ENCODE assay signal across 1 mouse cellular context in genomic region chr10:78184531-78185380, GRCm38 (mm10).
TF ChIP-seq lines count a peak whose summit lies in the region.

Gene Pwp2, minus strand, starts transcription at chr10:78185149.

TF ChIP-seq in CH12.LX, 34 proteins besides CTCF, POLR2A, EP300 and RAD21 (continued from another document):
- TF ChIP-seq SMC3 (IDR thresholded peaks at IDR 0.05; ENCODE audit: low read depth, low read length) (no peak), MXI1 (IDR thresholded peaks at IDR 0.05; ENCODE audit: low read depth, low read length) (peak; percentile 100), PAX5 (IDR thresholded peaks at IDR 0.05; ENCODE audit: low read length) (no peak), HCFC1 (IDR thresholded peaks at IDR 0.05; ENCODE audit: low read depth, low read length) (peak; percentile 87), MEF2A (IDR thresholded peaks at IDR 0.05; ENCODE audit: borderline replicate concordance, low read depth, low read length) (peak; percentile 66; the same call in 1 of the 2 replicates), GABPA (IDR thresholded peaks at IDR 0.05; ENCODE audit: insufficient replicate concordance, low read depth, low read length) (no peak; the same call in 1 of the 2 replicates), CHD2 (IDR thresholded peaks at IDR 0.05; ENCODE audit: low read length) (peak; percentile 58; the same call in 1 of the 2 replicates), POLR2AphosphoS2 (IDR thresholded peaks at IDR 0.05; ENCODE audit: low read depth, low read length) (peak; percentile 89), ZMIZ1 (IDR thresholded peaks at IDR 0.05; ENCODE audit: low read depth, low read length) (no peak; the same call in 1 of the 2 replicates), ZC3H11A (IDR thresholded peaks at IDR 0.05; ENCODE audit: low read depth, low read length) (no peak), UBTF (IDR thresholded peaks at IDR 0.05; ENCODE audit: low read depth, low read length) (no peak), CHD1 (IDR thresholded peaks at IDR 0.05; ENCODE audit: low read depth, low read length) (no peak), MAZ (IDR thresholded peaks at IDR 0.05; ENCODE audit: low read depth, low read length) (peak; percentile 89), IRF4 (IDR thresholded peaks at IDR 0.05; ENCODE audit: low read depth, low read length) (no peak), NRF1 (IDR thresholded peaks at IDR 0.05; ENCODE audit: low read depth, low read length) (peak; percentile 83), MAX (IDR thresholded peaks at IDR 0.05; ENCODE audit: low read length) (peak; percentile 93), TCF12 (IDR thresholded peaks at IDR 0.05; ENCODE audit: low read depth, low read length) (peak; percentile 63), SIN3A (IDR thresholded peaks at IDR 0.05; ENCODE audit: low read length) (peak; percentile 99), RCOR1 (conservative IDR thresholded peaks at IDR 0.05; ENCODE audit: low read depth, low read length) (no peak), TBP (conservative IDR thresholded peaks at IDR 0.05; ENCODE audit: low read depth, low read length) (0 out of 2 replicates have a peak, but pooled peaks have one; percentile 62), MAFK (IDR thresholded peaks at IDR 0.05; ENCODE audit: insufficient replicate concordance, low read length) (no peak), NELFE (IDR thresholded peaks at IDR 0.05; ENCODE audit: low read depth, low read length) (peak; percentile 82), BHLHE40 (IDR thresholded peaks at IDR 0.05; ENCODE audit: low read depth, low read length) (peak; percentile 42; the same call in 1 of the 2 replicates), USF2 (conservative IDR thresholded peaks at IDR 0.05; ENCODE audit: low read depth, low read length) (0 out of 2 replicates have a peak, but pooled peaks have one; percentile 8), JUN (IDR thresholded peaks at IDR 0.05; ENCODE audit: insufficient read depth, low read depth, low read length) (no peak)
TF ChIP-seq in CH12.LX: peak in this region for 20.
